Mouse (Mus musculus): ENCODE measurements around the gene Sdr9c7. TPM values are rescaled to one million over a fixed set of nuclear protein-coding genes. Genes with fewer than 3 reads are reported as not detected.
A peak's percentile ranks its signal among the peaks of the same experiment; 100 is the strongest.
"Not testable (repeated sequence)": the region's sequence is repeated elsewhere in the genome, so short reads cannot be mapped to it uniquely, and the experiment has no call there.

The Sdr9c7 gene
- polyA plus RNA-seq, 1 experiment from 2014 or later: not detected

DNA sequence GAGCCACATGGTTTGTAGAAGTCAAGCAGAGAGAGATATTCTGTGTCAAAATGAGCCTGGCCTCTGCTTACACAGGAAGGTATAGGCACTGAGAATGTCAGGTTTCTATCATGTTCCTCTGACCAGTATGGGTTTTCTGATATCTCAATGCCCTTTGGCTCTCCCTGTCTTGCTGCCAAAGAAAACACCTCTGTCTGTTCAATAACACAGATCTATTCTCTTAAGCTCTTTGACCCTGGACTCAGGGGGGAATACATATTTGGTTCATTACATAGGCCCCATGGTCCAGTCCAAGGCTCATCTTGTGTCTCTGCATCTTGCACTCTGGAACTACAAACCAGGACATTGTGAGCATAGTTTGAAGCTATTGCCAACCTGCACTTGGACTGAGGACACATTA is 9.7 kb upstream of the Sdr9c7 start, which contains the start of gene Rdh7:
Gene Rdh7, minus strand, starts transcription at position 213 of the 400 bp plus-strand sequence.
- Histone ChIP-seq H3K9me3 (replicated peaks) (no peaks in the 10 kb centered on the region), H3K4me3 (no peak within 1 kb of the TSS), H3K4me1 (peaks cover 3% of the 10 kb centered on the region; the same call in 1 of the 2 replicates), H3K27ac (no peak within 1 kb of the TSS), H3K4me2 (no peak within 1 kb of the TSS), H3K27me3 (replicated peaks) (no peaks in the 10 kb centered on the region), H3K36me3 (no peaks in the 10 kb centered on the region), H3K9ac (no peak within 1 kb of the TSS)
- no peak for ATAC-seq

DNA sequence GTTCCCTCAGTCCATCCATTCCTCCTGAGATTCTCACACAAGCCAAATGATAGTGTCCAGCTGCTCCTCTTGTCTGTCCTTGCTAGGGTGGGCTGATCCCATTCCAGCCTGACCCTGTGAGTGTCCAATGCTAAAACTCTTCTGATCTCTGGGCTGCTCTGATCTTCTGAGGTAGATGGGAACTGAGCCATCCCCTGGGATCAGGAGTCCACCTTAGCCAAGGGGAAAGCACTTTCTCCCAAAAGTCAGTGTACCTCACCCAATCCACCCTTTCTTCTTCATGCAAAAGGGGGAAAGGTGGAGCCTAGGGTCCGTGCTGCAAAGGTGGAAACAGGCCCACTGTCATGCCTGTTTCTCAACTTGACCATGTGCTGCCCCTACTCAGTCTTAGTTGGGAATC is 6.8 kb upstream of the Sdr9c7 start:
- 46% methylated on average over 1 of the region's 1 CpGs for WGBS (ENCODE audit: insufficient replicate concordance)

DNA sequence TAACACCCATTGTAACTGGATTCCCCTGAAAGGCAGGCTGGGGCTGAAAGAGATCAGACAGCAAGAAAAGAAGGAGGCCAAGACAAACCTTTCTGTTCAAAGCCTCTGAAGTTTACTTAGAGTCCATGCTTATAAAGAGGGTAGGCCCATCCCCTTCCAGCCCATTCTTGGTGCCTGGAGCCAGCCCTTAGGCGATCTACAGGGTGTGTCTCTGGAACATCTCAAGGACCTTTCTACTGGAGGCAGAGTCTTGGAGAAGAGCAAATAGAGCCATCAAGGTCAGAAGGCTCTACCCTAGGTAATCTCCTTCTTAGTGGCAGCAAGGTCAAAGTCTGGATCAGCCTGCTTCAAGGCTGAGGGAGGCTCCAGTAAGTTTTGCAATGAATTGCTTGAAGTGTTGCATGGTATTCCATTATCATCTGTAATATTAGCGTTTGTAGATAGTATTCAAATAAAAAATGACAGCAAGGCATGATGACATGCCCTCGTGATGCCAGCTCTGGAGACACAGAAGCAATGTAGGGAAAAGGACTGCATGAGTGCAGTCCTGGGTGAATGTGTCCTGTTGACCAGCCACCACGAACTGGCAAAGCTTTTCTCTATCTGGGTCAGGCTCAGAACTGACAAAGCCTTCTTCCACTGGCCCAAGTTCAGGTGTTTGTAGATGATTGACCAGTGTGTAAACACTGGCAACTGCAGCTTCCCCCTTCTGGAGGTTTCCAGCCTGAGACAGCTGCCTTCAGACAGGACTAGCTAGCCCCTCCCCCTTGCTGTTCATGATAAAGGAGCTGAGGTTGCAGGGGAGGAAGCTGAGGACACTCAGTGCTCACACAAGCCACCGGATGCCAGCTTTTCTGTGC is 4.9 kb upstream of the Sdr9c7 start:
- not testable (repeated sequence) for H3K27ac ChIP-seq; H3K27me3 ChIP-seq (replicated peaks); H3K9me3 ChIP-seq (replicated peaks); H3K36me3 ChIP-seq; H3K9ac ChIP-seq; H3K4me2 ChIP-seq; H3K4me3 ChIP-seq
- 30% methylated on average over 5 of the region's 5 CpGs for WGBS (ENCODE audit: insufficient replicate concordance)
- ATAC-seq: peak; percentile 67
- H3K4me1 ChIP-seq: peaks cover 10% of the 10 kb centered on the region; the same call in 1 of the 2 replicates

More for the DNA sequence above, 6.8 kb upstream of the Sdr9c7 start:
- Histone ChIP-seq H3K36me3 (no peaks in the 10 kb centered on the region), H3K4me2 (no peak overlapping the region), H3K9ac (no peak overlapping the region), H3K27ac (no peak overlapping the region), H3K9me3 (replicated peaks) (no peaks in the 10 kb centered on the region), H3K4me1 (peaks cover 10% of the 10 kb centered on the region; the same call in 1 of the 2 replicates), H3K27me3 (replicated peaks) (no peaks in the 10 kb centered on the region), H3K4me3 (no peak overlapping the region)
- no peak for ATAC-seq

DNA sequence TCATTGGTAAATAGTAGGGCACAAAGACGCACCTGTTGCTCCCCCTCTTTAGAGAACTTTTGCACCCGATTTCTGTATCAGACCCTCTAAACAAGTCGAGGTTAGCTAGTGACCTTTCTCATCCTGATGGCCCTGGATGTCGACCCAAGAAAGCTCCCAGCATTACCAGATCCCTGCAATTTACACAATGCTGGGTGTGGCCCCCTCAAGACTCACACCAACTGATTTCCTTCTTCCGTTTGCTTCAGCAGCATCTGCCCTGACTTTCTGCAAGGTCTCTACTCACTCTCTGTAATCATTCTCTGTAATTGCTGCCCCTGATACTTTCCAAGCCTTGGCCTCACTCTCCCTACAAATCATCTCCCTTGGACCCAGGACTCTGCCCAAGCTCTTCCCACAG is 1.6 kb upstream of the Sdr9c7 start:
- 45% methylated on average over 5 of the region's 5 CpGs for WGBS (ENCODE audit: insufficient replicate concordance)
- no peak overlapping the region for H3K4me2 ChIP-seq
- H3K27ac ChIP-seq: no peak overlapping the region
- ATAC-seq: no peak
- no peaks in the 10 kb centered on the region; the same call in 1 of the 2 replicates for H3K27me3 ChIP-seq (replicated peaks)
- no peaks in the 10 kb centered on the region for H3K36me3 ChIP-seq
- H3K4me3 ChIP-seq: no peak overlapping the region
- H3K4me1 ChIP-seq: peaks cover 10% of the 10 kb centered on the region; the same call in 1 of the 2 replicates
- H3K9ac ChIP-seq: no peak overlapping the region
- H3K9me3 ChIP-seq (replicated peaks): no peaks in the 10 kb centered on the region

DNA sequence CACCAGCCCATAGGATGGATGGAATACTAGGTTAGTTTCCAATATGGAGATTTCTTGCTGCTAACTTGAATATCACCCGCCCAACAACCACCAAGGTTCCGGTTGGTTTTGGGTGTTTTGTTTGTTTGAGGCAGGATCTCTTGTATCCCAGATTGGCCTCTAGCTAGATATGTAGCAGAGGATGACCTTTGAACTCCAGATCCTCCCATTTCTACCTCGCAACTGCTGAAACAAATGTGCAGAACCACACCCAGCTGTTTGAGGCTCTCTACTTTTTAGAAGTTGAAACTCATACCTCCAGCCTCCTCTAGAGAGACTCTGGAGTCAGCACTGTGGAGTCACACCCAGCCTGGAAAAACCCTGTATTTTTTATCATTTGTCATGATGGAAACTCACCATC is 812 bp upstream of the Sdr9c7 start:
- no peak for ATAC-seq
- Histone ChIP-seq H3K9ac (no peak overlapping the region), H3K4me1 (peaks cover 10% of the 10 kb centered on the region; the same call in 1 of the 2 replicates), H3K4me3 (no peak overlapping the region), H3K9me3 (replicated peaks) (no peaks in the 10 kb centered on the region), H3K4me2 (no peak overlapping the region), H3K27me3 (replicated peaks) (no peaks in the 10 kb centered on the region; the same call in 1 of the 2 replicates), H3K27ac (no peak overlapping the region), H3K36me3 (no peaks in the 10 kb centered on the region)
- WGBS (ENCODE audit: insufficient replicate concordance): 59% methylated on average over 3 of the region's 3 CpGs

DNA sequence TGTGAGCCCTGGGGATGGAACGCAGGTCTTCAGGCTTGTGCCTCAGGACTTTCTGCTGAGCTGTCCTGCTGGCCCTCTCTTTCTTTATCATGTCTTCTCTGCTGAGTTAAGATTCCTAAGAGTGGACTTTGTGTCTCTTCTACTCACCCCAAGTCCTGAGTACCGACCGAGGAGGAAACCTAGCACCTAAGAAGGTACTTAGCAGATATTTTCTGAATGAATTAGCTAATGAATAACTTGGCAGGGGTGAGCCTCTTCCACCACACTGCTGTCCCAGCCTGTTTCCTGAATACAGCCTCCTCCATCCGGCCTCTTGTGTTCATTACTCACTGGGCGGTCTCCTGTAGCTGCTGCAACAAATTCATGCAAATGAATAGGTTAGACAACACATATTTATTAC is 1.5 kb downstream of the Sdr9c7 start:
- Histone ChIP-seq H3K4me1 (no peaks in the 10 kb centered on the region), H3K36me3 (no peaks in the 10 kb centered on the region), H3K9me3 (replicated peaks) (no peaks in the 10 kb centered on the region), H3K4me3 (no peak overlapping the region), H3K9ac (no peak overlapping the region), H3K27ac (no peak overlapping the region), H3K4me2 (no peak overlapping the region), H3K27me3 (replicated peaks) (no peaks in the 10 kb centered on the region; the same call in 1 of the 2 replicates)
- 38% methylated on average over 5 of the region's 5 CpGs for WGBS (ENCODE audit: insufficient replicate concordance)
- no peak for ATAC-seq

DNA sequence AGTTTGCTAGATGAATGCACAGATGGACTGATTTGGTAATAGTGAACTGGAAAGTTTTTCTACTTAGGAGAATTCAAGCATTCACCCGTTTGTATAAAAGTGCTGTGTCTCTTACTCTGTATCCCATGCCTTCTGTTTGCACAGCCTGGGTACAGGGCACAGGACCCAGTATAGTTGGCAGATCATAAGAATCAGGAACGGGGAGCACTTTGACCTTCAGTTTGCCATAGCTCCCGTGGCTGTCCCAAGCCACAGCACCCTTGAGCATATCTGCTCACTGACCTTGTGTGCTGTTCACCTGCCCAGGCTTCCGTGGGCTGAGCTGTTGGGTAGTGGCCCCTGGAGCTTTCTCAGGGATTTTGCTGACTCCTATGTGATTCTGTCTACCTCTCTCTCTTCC is 3.4 kb downstream of the Sdr9c7 start:
- Histone ChIP-seq H3K4me2 (no peak overlapping the region), H3K27ac (no peak overlapping the region), H3K27me3 (replicated peaks) (no peaks in the 10 kb centered on the region; the same call in 1 of the 2 replicates), H3K36me3 (no peaks in the 10 kb centered on the region), H3K4me3 (no peak overlapping the region), H3K9ac (no peak overlapping the region), H3K9me3 (replicated peaks) (no peaks in the 10 kb centered on the region), H3K4me1 (no peaks in the 10 kb centered on the region)
- ATAC-seq: no peak
- 58% methylated on average over 4 of the region's 4 CpGs for WGBS (ENCODE audit: insufficient replicate concordance)

DNA sequence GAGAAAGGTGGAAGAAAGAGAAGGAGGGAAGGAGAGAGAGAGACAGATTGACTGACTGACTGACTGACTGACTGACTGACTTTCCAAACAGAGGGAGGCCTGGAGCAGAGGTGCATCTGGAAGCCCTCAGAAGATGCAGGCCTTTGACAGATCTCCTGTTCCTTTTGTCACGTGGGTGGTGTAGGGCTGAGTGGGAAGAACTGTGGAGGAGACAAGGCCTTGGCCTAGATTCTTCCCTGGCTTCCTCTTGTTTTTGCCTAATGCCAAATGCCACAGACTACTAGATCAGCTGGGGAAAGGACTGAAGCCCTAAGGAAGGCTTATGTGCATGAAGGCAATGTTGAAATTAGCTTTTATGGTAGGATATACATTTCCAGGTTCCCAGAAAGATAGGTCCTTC is 4.8 kb downstream of the Sdr9c7 start:
- no peak for ATAC-seq
- Histone ChIP-seq H3K27me3 (replicated peaks) (no peaks in the 10 kb centered on the region; the same call in 1 of the 2 replicates), H3K27ac (no peak overlapping the region), H3K4me3 (no peak overlapping the region), H3K9me3 (replicated peaks) (no peaks in the 10 kb centered on the region), H3K9ac (no peak overlapping the region), H3K36me3 (no peaks in the 10 kb centered on the region), H3K4me2 (no peak overlapping the region), H3K4me1 (no peaks in the 10 kb centered on the region)
- 32% methylated on average over 1 of the region's 1 CpGs for WGBS (ENCODE audit: insufficient replicate concordance)

DNA sequence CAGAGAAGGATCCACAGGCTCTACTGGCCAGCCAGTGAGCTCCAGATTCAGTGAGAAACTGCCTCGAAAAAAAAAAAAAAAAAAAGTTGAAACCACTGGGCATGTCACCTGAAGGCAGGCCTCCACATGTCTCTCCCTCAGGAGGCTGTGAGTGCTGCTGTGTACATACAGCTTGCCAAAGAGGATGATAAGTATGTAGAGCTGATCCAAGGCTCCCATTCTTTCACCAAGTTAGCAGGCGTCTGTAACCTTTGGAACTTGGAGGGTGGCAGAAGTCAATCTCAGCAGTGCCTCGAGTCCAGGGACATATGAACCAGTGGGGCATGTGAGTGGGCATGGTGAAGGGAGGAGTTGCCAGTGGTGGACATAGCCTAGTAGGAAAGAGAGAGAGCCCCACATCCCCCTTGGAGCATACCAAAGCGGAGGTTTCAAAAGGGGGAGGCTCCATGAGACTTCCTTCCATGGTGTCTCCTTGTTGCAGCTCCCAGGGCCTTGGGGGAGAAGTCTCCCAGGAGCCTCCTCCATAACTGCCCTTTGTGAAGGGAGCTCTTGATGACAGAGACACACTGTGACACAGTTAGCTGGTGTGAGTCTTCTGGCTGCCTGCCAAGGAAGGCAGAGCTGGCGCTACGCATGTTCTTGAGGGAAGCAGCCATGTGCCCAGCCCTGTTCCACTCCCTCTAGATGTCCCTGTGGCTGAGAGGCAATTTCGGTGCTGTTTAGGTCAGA is 6.6 kb downstream of the Sdr9c7 start:
- no peaks in the 10 kb centered on the region for H3K4me1 ChIP-seq
- no peak overlapping the region for H3K4me2 ChIP-seq
- H3K4me3 ChIP-seq: no peak overlapping the region
- no peak overlapping the region for H3K9ac ChIP-seq
- H3K36me3 ChIP-seq: no peaks in the 10 kb centered on the region
- no peak for ATAC-seq
- H3K27ac ChIP-seq: no peak overlapping the region
- no peaks in the 10 kb centered on the region for H3K9me3 ChIP-seq (replicated peaks)
- no peaks in the 10 kb centered on the region; the same call in 1 of the 2 replicates for H3K27me3 ChIP-seq (replicated peaks)
- WGBS (ENCODE audit: insufficient replicate concordance): 59% methylated on average over 7 of the region's 7 CpGs

DNA sequence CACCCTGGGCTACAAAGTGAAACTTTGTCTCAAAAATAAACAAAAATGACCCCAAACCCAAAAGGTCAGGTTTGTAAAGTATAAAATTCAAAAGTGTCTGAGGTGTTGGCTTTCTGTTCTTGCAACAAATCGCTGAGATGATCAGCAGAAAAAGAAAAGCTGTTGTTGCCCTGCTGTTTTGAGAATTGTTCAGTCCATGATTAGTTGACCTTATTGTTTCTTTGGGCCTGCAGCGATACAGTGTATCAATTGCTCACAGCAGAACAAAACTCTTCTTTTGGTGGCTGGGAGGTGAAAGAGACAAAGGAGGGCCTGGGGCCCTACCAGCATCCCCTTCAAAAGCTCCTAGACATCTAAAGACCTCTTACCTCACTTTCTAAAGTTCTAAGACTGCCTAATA is 7.8 kb downstream of the Sdr9c7 start:
- Histone ChIP-seq H3K9ac (no peak overlapping the region), H3K27me3 (replicated peaks) (no peaks in the 10 kb centered on the region), H3K4me1 (no peaks in the 10 kb centered on the region), H3K9me3 (replicated peaks) (no peaks in the 10 kb centered on the region), H3K27ac (no peak overlapping the region), H3K36me3 (no peaks in the 10 kb centered on the region), H3K4me3 (no peak overlapping the region), H3K4me2 (no peak overlapping the region)
- WGBS (ENCODE audit: insufficient replicate concordance): 72% methylated on average over 2 of the region's 2 CpGs
- no peak for ATAC-seq

DNA sequence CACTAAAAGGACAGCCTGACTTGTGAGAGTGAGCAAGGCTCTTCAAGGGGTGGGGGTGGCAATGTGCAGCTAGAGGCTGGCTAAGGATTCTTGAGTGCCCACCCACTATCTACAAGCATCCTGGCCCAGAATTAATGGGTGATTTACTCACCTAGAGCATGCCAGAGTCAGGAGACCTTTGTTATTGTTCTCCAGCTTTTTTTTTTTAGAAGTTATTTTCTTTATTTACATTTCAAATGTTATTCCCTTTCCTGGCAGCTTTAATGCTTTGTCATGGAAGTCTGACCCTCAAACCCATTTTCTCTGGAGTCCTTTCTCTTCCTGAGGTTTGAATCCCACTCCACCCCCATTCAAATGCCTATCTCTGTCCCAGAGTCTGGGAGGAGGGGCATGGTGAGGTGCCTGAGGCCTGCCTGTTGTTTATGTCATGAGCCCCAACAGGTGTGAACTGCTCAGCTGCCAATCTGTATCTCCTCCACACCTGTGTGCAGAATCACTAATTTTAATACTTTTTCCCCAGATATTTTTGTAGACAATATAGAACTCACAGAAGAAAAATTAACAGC is 9.2 kb downstream of the Sdr9c7 start:
- Histone ChIP-seq H3K9ac (no peak overlapping the region), H3K4me3 (no peak overlapping the region), H3K27ac (no peak overlapping the region), H3K9me3 (replicated peaks) (no peaks in the 10 kb centered on the region), H3K36me3 (no peaks in the 10 kb centered on the region), H3K27me3 (replicated peaks) (no peaks in the 10 kb centered on the region), H3K4me2 (no peak overlapping the region), H3K4me1 (no peaks in the 10 kb centered on the region)
- ATAC-seq: no peak

DNA sequence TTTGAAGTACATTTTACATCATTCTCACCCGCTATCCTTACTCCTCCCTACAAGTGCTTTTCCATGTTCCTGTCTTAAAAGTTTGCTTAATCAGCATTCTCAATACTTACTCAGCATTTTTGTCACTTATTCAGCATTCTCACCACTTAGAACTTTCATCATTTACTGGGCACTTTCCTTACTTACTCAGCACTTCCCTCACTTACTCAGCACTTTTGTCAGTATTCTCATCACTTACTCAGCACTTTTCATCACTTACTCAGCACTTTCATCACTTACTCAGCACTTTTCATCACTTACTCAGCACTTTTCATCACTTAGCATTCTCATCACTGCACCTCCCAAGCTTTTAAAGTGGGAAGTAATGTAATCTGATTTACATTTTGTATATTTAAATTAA is 17.3 kb downstream of the Sdr9c7 start:
- Histone ChIP-seq H3K27me3 (replicated peaks) (no peaks in the 10 kb centered on the region), H3K4me3 (no peak overlapping the region), H3K36me3 (no peaks in the 10 kb centered on the region), H3K9me3 (replicated peaks) (no peaks in the 10 kb centered on the region), H3K4me1 (no peaks in the 10 kb centered on the region), H3K27ac (no peak overlapping the region), H3K4me2 (no peak overlapping the region), H3K9ac (no peak overlapping the region)
- ATAC-seq: no peak
- WGBS (ENCODE audit: insufficient replicate concordance): 63% methylated on average over 1 of the region's 1 CpGs
